Mouse (Mus musculus) mouse trophoblast stem cell (cell line): Measurements from ENCODE around the gene Rab10.
"Not testable (repeated sequence)": the region's sequence is repeated elsewhere in the genome, so short reads cannot be mapped to it uniquely, and the experiment has no call there.

Experiments used
- in situ Hi-C, 2 experiments: fragments of 300-500 bp; cut with MseI, MboI; formaldehyde crosslinking; loops; 2 replicates in 1 of 2; 3 replicates in 1 of 2; pipeline ENCODE4 v1.15.1; 2025

Gene Rab10

GRCm38 (mm10) chr12:3309391-3310320 lies at the start of gene Rab10:
Gene Rab10, minus strand, starts transcription at chr12:3309969.
- in situ Hi-C loops = no loop called here

- in situ Hi-C loops = no loop called here
Observed at GRCm38 (mm10) chr12:3359302-3359701, 49.5 kb upstream of the Rab10 start.

GRCm38 (mm10) chr12:3356824-3357223 lies 47.1 kb upstream of the Rab10 start:
- in situ Hi-C loops = no loop called here

- in situ Hi-C loops = no loop called here
Observed at GRCm38 (mm10) chr12:3355068-3355467, 45.3 kb upstream of the Rab10 start.

GRCm38 (mm10) chr12:3352216-3352615 lies 42.4 kb upstream of the Rab10 start:
- in situ Hi-C loops = no loop called here

- in situ Hi-C loops = no loop called here
Observed at GRCm38 (mm10) chr12:3350136-3350535, 40.4 kb upstream of the Rab10 start.

GRCm38 (mm10) chr12:3349387-3349786 lies 39.6 kb upstream of the Rab10 start:
- in situ Hi-C loops = no loop called here

- in situ Hi-C loops = no loop called here
Observed at GRCm38 (mm10) chr12:3347682-3348081, 37.9 kb upstream of the Rab10 start.

GRCm38 (mm10) chr12:3345038-3345437 lies 35.3 kb upstream of the Rab10 start:
- in situ Hi-C loops = no loop called here

- in situ Hi-C loops = no loop called here
Observed at GRCm38 (mm10) chr12:3344155-3344554, 34.4 kb upstream of the Rab10 start.

- in situ Hi-C loops = no loop called here
Observed at GRCm38 (mm10) chr12:3338931-3339330, 29.2 kb upstream of the Rab10 start.

- in situ Hi-C loops = no loop called here
Observed at GRCm38 (mm10) chr12:3329677-3330076, 19.9 kb upstream of the Rab10 start.

GRCm38 (mm10) chr12:3325232-3325631 lies 15.5 kb upstream of the Rab10 start:
- in situ Hi-C loops = no loop called here

- in situ Hi-C loops = no loop called here
Observed at GRCm38 (mm10) chr12:3323241-3323640, 13.5 kb upstream of the Rab10 start.

GRCm38 (mm10) chr12:3319377-3319776 lies 9.6 kb upstream of the Rab10 start:
- in situ Hi-C loops = no loop called here

GRCm38 (mm10) chr12:3316937-3317336 lies 7.2 kb upstream of the Rab10 start:
- in situ Hi-C loops = no loop called here

GRCm38 (mm10) chr12:3316083-3316482 lies 6.3 kb upstream of the Rab10 start:
- in situ Hi-C loops = no loop called here

- in situ Hi-C loops = no loop called here
Observed at GRCm38 (mm10) chr12:3312886-3313285, 3.1 kb upstream of the Rab10 start.

GRCm38 (mm10) chr12:3310321-3310692 lies 538 bp upstream of the Rab10 start:
- in situ Hi-C loops = no loop called here

- in situ Hi-C loops = no loop called here
Observed at GRCm38 (mm10) chr12:3308541-3309241, 1.1 kb downstream of the Rab10 start.

- in situ Hi-C loops = no loop called here
Observed at GRCm38 (mm10) chr12:3307587-3307986, 2.2 kb downstream of the Rab10 start.

GRCm38 (mm10) chr12:3305238-3305637 lies 4.5 kb downstream of the Rab10 start:
- in situ Hi-C loops = no loop called here

GRCm38 (mm10) chr12:3297622-3298021 lies 12.1 kb downstream of the Rab10 start:
- in situ Hi-C loops = not testable (repeated sequence)
